Mouse (Mus musculus) CD8-positive naive resting alpha-beta T cell, adult 2 months (primary cell): ENCODE measurements around the gene Commd6.

Experiments used
- DNase-seq, 2 experiments: peaks; one replicate each; pipeline ENCODE4 v3.0.0; 2022; ENCODE audit warnings: low read depth in 2 of 2, low spot score in 2 of 2

The Commd6 gene

GRCm38 (mm10) chr14:101640153-101640843 lies at the start of gene Commd6:
Gene Commd6, minus strand, starts transcription at chr14:101640686.
- DNase-seq: peak; percentile 76 to 82

- no peak for DNase-seq
Measured at GRCm38 (mm10) chr14:101688406-101688805, 47.9 kb upstream of the Commd6 start.

DNA sequence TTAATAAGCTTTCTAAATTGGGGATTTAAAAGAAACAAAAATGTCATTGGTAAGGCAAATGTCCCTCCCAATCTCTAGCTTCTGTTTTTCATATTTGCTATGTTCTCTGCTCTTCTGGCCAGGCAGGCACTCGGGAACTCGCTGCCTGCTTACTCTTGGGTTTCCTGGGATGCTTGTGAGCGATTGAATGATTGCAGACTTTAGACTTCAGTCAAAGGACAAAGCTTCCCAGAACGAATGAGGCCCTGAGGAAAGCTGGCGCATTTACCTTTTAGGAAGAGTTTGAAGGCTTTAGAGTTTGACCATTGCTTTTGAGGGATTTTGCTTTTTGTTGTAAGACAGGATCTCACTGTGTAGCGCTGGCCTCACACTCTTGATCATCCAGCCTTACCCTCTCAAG lies 47.2 kb upstream of the Commd6 start:
- DNase-seq: no peak

DNA sequence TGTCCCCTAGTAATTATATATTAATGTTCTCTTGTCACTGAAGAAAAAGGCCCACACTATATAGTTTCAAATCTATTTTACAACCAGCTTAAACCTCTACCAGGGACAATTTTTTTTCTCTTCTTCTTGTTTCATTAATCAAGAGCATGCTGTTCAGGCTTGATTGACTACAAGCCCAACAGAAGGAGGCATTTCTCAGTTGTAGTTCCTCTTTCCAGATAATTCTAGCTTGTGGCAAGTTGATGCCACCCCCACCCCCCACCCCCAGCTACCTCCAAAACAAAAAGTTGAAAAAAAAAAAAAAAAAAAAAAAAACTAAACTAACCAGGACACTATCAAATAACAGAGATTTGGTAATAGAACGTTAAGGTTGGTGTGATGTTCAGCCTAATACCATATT lies 31.7 kb upstream of the Commd6 start:
- no peak for DNase-seq

- DNase-seq: no peak
Measured at GRCm38 (mm10) chr14:101668626-101669025, 28.1 kb upstream of the Commd6 start.

DNA sequence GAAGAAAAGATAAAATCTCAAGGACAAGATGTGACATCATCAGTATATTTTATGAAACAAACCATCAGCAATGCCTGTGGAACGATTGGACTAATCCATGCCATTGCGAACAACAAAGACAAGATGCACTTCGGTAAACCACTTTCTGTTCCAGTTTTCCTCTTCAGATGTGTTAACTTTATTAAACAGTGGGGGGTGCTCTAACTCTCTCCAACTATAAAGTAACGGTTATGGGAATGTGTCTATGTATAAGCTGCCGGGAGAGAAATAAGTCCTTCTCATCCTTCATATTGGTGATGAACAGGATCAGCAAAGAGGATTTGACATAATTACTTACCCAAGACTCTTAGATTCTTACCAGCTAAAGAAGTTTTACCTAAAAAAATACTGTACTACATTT lies 26.1 kb upstream of the Commd6 start:
- DNase-seq: no peak

DNA sequence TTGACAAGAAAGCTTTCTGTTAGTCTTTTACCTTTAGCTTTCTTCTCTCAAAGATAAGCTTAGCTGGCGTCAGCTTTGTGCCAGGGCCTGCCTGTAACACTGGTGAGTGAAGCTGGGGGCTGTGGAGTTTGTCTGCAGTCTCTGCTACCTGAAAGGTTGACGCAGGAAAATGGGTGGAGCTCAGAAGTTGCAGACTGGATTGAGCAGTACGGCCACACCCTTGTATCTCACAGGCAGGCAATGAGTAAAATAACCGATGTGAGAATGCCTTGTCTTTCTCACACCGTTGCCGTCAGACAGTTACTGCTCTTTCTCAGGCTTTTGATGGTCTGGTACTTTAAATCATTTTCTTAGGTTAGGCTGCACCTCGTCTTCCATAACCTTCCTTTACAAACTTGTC lies 25.6 kb upstream of the Commd6 start:
- no peak for DNase-seq

GRCm38 (mm10) chr14:101664274-101664673 lies 23.8 kb upstream of the Commd6 start:
- no peak for DNase-seq

DNA sequence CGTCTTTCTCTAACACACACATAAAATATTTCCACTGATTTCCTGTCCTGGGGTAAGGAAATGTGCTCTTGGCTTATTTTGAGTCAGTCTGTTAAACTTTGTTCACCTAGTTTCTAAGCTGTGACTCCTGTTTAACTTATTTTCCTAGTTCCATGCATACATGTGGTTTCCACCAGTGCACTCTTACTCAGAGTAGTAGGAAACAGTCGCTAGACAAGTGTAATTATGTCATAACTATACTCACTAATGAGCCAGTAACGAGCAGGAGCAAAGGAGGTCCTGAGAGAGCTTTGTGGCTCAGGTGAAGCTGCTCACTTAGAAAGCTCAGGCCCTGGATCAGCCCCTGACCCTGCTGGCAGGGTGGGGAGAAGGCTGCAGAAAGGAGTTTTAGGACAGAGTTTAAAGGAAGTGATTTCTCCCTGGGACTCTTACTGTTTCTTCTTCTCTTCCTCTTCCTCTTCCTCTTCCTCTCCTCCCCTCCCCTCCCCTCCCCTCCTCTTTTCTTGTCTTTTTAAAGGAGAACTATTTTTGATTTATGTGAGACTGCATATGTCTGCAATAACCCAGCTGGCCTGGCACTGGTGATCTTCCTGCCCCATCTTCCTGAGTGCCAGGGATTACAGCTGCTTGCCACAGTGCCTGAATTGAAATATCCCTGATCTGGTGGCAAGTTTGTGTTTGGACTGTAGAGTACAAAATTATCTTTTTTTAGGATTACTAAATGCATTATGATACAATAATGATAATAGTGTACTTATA lies 21.3 kb upstream of the Commd6 start:
- no peak for DNase-seq

GRCm38 (mm10) chr14:101656307-101656706 lies 15.8 kb upstream of the Commd6 start:
- peak; percentile 12 to 31 for DNase-seq

- DNase-seq: no peak
Measured at GRCm38 (mm10) chr14:101654526-101654909, 14.0 kb upstream of the Commd6 start.

DNA sequence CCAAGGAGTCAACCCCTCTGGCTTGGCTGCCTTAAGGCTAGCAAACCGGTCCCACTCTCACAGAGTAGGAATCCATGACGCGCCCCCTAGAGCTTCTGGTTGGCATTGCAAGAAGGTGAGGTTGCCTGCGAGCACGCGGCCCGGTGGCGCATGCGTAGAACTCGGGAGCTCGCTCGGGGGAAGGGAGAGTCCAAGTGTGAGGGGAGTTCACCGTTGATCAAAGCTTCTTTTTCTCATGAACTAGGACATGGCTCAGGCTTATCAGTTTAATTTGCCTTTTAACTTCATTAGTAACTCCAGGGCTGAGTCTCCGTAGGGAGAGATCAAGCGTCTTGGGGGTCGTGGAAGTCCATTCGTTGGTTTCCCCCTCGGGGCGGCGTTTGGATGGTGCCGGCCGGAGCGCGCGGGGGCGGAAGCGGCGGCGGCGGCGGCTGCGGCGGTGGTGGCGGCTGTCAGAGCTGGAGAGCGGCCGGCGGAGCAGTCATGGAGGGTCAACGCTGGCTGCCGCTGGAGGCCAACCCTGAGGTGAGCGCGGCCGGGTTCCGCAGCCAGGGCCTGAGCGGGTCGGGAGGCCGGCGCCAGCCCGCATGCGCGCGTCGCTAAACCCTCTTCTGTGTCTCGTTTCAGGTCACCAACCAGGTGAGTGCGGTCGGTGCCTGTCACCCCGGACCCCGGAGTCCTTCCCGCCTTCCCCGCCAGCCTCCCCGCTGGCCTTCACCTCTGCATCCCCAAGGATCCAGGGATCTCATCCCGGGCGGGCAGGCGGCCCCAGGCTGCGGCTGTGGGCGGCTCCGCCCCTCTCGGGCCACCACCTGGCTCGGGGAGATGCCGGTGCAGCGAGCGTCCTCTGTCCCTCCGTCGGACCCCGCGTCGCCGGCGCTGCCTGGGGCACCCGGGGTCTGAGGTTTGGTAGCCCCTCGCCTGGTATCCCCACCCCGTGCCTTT lies 13.4 kb upstream of the Commd6 start, which contains the start of gene Uchl3:
TSS of gene Uchl3 (plus strand) at position 387 of the 945 bp plus-strand sequence.
- DNase-seq: peak; percentile 97 to 99

- no peak for DNase-seq
Measured at GRCm38 (mm10) chr14:101652571-101652970, 12.1 kb upstream of the Commd6 start.

- DNase-seq: no peak
Measured at GRCm38 (mm10) chr14:101650551-101650950, 10.1 kb upstream of the Commd6 start.

GRCm38 (mm10) chr14:101644948-101645347 lies 4.5 kb upstream of the Commd6 start:
- DNase-seq: no peak

- DNase-seq: no peak
Measured at GRCm38 (mm10) chr14:101637381-101637780, 3.1 kb downstream of the Commd6 start.

DNA sequence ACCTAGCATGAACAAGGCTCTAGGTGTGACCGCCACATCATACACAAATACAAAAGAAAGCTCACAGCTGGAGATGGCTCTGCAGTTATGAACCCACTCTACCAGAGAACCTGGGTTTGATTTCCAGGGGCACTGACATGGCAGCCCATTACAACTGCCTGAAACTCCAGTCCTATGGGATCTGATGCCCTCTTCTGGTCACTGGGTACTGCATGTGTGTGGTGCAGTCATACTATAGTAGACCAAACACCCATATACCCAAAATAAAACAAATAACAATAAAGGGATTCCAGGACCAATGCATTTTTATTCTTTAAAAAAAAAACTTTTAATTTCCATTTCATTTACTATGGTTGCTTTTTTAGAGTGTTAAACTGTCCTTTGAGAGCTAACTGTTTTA lies 4.7 kb downstream of the Commd6 start:
- DNase-seq: no peak

DNA sequence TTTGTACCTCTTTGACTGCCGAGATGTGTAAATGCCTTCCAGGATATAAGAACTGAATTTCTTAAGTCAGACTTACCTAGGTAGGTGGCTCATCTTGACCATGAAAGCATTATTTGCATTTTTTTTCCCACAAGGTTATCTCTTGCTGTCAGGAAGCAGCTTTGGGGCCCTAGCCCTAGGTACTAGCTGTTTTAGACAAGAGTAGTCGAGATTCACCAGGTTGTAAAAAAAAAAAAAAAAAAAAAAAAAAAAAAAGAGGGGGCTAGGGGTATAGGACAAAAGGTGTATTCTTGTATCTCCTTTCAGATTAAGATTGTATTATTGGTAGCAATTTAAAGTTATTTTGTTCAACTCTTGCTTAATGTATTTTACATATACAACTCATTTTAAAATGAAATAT lies 9.9 kb downstream of the Commd6 start:
- DNase-seq: no peak

GRCm38 (mm10) chr14:101617680-101618079 lies 22.8 kb downstream of the Commd6 start:
- no peak for DNase-seq

DNA sequence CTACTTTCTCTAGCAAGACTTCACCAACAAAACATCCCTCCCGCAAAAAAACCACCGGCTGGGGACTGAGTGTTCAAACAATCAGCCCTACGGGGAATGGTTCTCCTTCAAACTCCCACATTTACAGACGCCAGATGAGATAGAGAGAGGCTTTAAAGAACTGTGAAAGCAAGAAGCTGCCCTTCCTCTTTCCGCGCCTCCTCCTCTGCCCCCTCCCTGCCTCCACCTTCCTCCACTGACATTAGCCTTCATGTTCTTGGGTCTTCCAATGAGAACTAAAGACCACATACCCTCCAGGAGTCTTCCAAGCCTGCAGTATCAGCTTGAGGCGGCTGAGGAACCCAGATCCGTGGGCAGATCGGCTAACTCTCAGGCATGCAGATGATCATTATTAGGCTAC lies 24.3 kb downstream of the Commd6 start:
- DNase-seq: no peak

GRCm38 (mm10) chr14:101613206-101613605 lies 27.3 kb downstream of the Commd6 start:
- DNase-seq: no peak
